Mouse (Mus musculus) left cerebral cortex, postnatal 4 days (tissue): ENCODE measurements around the gene Kcna7. TPM values are rescaled to one million over a fixed set of nuclear protein-coding genes. Genes with fewer than 3 reads are reported as not detected.
"Not testable (repeated sequence)": the region's sequence is repeated elsewhere in the genome, so short reads cannot be mapped to it uniquely, and the experiment has no call there.

Source experiments
- DNase-seq: peaks from one replicate; pipeline ENCODE4 v3.0.0-alpha.2; 2022
- intact Hi-C: fragments of 180-260 bp; cut with DNase I; formaldehyde crosslinking; loops from one replicate; pipeline ENCODE4 v1.15.1; 2025
- total RNA-seq, 2 experiments: library from RNA; stranded (reverse); gene quantifications; 2 replicates each; pipeline ENCODE4 v1.2.3; 2021

Kcna7 gene
- total RNA-seq, result under 1 TPM in 1 of 2 experiments, not detected in 1; 0.16 TPM

GRCm38 (mm10) chr7:45405091-45406075, at the start of gene Kcna7:
Kcna7 (plus strand) TSS chr7:45405653.
- DNase-seq, result peak; percentile 65
- intact Hi-C loops, result no loop called here

DNA sequence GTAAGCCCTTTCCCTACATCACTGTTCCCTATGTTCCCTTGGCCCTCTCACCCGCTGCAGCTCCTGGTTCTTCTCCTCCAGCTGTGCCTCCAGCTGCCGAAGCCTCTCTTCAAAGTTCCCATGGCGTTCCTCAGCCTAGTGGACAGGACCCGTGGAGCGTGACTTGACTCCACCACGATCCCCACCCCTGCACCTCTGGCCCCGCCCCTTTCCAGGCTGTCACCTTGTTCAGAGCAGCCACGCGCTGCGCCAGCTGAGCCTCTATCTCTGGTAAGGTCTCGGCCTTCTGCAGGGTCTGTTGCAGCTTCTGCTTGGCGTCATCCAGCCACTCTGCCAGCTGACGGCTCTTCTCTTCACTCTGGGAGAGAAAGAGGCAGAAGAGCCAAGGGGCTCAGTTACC, 49.4 kb upstream of the Kcna7 start:
- no peak for DNase-seq
- intact Hi-C loops, result no loop called here

DNA sequence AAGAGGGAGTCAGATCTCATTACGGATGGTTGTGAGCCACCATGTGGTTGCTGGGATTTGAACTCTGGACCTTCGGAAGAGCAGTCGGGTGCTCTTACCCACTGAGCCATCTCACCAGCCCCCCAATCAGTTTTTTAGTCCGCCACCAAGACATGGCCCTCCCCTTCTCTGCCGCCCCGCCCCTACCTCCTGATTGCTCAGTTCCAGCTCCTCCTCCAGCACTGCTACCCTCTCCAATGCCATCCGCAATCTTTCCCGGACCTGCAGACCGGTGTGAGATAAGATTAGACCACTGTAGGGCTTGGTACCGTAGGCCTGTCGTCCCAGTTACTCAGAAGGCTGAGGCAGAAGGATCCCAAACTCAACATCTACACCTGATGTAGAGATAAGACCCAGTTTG, 46.4 kb upstream of the Kcna7 start:
- DNase-seq, intact Hi-C loops: not testable (repeated sequence)

GRCm38 (mm10) chr7:45360404-45361125, 44.9 kb upstream of the Kcna7 start:
- no peak for DNase-seq

DNA sequence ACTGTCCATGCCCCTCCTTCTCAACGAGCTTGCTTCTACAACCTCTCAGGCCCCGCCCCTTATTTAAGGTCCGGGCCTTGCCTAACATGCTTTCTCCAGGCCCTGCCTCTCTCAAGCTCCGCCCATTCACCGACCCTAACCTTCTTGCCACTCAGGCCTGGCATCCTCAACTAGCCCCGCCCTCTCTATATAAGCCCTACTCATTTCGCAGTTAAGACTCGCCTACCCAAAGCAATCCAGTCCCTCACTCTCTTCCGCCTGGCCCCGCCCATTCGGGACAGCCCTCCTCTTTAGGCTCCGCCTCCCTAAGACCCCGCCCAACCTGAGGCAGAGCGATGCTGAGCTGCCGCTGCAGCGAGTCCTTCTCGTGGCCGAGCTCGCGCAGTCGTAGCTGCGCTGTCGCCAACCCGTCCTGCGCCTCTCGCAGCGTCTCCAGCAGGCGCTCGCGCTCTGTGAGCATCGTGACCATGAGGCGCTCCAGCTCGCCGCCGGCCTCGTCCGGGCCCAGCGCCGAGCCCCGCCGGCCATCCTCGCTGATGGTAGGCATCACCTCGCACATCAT, 44.1 kb upstream of the Kcna7 start:
- peak; percentile 91 for DNase-seq
- intact Hi-C loops, result no loop called here

More at GRCm38 (mm10) chr7:45360404-45361125, 44.9 kb upstream of the Kcna7 start:
- intact Hi-C loops, result no loop called here

DNA sequence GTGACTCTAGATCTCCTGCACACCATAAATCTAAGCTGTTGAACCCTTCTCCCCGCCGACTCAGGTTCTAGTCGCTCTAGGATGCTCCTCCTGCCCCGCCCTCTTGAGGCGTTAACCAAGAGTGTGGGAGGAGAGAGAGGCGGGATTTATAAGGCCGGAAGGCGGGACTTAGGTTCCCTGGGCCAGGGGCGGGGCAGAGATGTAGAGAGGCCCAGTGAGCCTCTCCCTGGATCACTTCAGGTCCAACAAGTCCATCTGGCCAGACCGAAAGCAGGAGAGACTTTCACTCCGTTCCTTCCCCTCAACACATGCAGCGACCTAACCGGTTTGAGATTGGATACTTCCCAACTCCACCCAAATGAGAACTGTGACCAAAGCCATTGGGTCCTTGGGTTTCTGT, 42.7 kb upstream of the Kcna7 start:
- peak; percentile 60 for DNase-seq
- intact Hi-C loops, result no loop called here

GRCm38 (mm10) chr7:45363983-45364382, 41.5 kb upstream of the Kcna7 start:
- DNase-seq, result no peak
- intact Hi-C loops, result no loop called here

DNA sequence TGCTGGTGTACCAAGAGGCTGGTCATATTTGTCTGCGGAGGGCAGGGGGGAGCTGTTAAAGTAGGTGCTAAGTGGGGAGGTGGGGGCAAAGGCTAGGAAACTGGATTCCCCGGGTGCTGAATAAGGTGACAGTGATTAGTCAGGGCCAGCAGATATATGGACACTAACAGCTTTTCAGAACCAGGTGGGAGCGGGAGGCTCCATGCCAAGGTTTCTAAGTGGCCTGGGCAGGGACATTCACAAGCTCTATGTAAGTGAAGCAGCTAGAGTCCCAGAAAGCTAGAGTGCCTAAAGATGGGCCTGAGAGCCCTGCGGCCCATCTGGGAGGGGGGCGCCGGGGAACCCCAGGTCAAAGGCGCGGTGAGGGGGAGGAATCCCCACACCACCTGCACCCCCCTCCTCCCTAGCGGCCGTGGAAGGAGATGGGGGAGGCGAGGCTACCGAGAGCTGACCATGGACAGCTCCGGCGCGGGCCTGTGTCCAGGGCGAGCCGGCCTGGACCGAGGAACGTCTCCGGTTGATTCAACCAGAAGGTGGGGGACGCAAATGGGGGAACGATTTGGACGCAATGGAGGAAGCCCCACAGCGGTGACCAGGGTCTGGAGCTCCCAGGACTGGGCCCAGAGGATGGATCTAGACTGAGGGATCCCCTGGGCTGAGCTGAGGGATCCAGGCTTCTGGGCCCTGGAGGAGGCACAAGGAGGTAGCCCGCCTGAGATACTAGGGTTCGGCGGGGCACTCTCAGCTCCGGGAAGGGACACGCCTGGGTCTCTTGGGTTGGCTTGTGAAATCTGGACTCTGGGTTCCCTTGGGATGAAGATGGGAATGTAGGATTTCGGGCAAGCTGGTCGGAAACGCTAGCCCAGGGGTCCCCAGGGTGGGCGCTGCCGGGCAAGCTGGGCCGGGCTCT, 39.5 kb upstream of the Kcna7 start:
- DNase-seq, result peak; percentile 45
- intact Hi-C loops, result no loop called here

DNA sequence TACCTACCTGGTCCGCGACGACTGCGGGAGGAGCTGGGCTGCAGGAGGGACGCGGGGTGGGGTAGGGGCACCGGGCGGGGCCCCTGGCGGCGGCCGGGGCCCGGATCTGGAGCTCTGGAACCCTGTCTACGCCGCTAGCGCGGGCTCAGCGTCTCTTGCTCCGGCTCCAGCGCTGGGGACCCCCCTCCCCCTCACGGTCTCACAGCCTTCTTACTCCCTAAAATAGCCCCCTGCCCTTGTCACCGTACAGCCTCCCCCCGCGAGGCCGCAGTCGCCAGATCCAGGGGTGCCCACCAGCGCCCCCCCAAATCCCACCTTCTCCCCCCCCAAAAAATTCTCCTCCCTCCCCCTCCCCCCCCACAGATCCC, 38.8 kb upstream of the Kcna7 start, which contains the start of gene Ppfia3:
Gene Ppfia3 (minus strand): TSS at position 368 of the 368 bp plus-strand sequence.
- DNase-seq, result no peak
- intact Hi-C loops, result no loop called here

DNA sequence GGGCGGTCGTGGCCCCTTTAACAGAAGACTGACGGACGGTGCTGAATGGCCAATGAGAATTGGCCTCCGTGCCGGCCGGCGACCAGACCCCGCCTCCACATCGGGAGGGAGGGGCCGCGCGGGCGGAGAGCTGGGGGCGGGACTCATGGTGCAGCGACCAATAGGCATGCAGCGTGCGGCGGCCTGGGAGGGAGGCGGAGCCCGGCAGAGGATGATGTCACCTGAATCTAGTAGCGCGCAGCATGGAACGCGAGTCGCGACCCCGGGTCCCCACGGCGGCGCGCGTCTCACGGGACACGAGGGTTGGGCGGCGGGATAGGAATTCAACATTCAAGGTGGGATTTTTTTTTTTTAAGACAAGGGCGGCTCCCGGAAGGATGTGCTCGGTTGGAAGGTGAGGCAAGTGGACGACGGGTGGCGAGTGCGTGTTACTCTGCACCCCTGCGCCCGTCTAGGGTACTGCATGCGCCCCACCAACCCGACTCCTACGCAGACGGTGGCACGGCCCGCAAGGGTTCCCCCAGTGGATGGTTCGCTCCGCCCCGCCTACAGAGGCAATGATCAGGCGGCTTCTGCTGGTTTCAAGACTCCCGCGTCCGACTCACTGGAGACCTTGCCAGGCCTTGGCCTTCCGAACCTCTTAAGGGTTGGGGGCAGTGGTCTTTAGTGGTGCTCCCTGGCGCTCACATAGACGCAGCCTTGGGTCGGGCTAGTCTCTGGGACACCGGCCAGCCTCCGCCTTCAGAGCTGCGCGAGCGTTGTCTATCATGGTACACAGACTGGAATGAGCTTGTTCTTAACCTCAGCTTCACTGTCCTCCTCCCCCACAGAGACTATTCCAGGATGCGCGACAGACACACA, 38.2 kb upstream of the Kcna7 start:
- intact Hi-C loops, result no loop called here

GRCm38 (mm10) chr7:45368178-45368577, 37.3 kb upstream of the Kcna7 start:
- intact Hi-C loops, result no loop called here
- no peak for DNase-seq

More for the DNA sequence above, 38.2 kb upstream of the Kcna7 start:
- peak; percentile 98 for DNase-seq

- intact Hi-C loops, result no loop called here
Measured at GRCm38 (mm10) chr7:45369022-45369745, 36.3 kb upstream of the Kcna7 start.

DNA sequence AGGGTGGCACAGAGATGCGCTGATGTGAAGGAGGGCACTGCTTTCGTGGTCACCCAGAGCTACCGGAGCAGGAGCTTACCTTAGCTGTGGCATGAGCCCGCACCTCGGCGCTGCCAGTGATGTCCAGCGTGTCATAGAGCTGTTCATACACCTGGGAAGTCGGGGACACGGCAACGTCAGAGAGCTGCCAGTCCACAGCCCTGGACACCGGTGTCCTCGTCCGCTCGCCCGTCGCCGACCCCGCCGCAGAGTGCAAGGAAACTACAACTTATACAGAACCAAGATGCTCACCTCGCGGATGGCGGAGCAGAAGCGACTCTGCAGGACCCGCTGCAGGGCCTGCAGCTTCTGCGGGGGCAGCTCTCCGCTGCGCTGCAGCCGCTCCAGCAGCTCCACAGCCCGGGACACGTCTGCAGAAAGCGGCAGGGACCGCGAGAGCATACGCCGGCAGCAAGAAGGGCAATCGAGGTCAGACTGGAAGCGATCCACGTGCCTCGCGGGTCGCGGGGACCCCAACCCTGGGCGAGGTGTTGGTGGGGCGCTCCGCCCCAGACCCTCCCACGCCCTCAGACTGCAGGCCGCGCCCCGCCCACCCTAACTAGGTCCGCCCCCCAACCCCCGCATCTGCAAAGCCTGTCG, 35.5 kb upstream of the Kcna7 start:
- intact Hi-C loops, result no loop called here
- DNase-seq, result no peak

More at GRCm38 (mm10) chr7:45369022-45369745, 36.3 kb upstream of the Kcna7 start:
- no peak for DNase-seq

- intact Hi-C loops, result no loop called here
Measured at GRCm38 (mm10) chr7:45370475-45371311, 34.8 kb upstream of the Kcna7 start, which contains the start of gene Lin7b. Lin7b (minus strand) TSS chr7:45370583.

DNA sequence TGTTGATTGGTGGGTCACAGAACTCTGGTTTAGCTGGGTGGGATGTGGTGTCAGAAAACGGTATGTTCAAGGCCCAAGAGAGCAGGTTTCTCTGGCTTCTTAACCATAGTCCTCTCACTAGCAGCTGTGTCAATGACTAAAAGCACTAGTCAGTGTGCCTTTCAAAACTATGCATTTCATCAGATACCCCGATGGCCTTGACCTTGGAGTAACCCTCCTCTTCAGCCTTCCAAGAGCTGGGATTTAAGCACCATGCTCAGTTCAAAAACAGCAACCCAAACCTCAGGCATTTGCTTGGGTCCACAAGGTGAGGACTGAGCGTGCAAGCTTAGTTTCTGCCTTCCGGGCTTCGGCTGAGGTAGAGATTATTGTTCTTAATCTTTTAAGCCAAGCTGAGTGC, 33.1 kb upstream of the Kcna7 start:
- intact Hi-C loops, result no loop called here

More at GRCm38 (mm10) chr7:45370475-45371311, 34.8 kb upstream of the Kcna7 start, which contains the start of gene Lin7b:
- peak; percentile 87 for DNase-seq

DNA sequence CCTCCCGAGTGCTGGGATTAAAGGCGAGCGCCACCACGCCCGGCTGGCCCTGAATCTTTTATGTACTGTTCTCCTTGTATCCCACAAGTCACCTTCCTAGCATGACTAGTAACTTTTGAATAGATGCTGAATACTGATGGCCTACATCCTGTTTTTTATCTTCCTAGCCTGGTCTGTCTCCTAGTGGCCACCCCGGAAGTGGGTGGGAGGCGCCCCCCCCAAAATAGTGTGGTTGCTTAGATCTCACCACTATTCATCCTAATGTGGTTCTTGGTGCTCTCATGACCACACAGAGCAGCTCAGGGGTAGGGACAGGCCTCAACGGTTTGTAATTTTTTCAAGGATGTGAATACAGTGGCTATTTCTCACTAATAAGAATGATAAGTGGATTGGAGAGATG, 30.8 kb upstream of the Kcna7 start:
- intact Hi-C loops, result no loop called here
- no peak for DNase-seq

More for the DNA sequence above, 33.1 kb upstream of the Kcna7 start:
- DNase-seq, result no peak

DNA sequence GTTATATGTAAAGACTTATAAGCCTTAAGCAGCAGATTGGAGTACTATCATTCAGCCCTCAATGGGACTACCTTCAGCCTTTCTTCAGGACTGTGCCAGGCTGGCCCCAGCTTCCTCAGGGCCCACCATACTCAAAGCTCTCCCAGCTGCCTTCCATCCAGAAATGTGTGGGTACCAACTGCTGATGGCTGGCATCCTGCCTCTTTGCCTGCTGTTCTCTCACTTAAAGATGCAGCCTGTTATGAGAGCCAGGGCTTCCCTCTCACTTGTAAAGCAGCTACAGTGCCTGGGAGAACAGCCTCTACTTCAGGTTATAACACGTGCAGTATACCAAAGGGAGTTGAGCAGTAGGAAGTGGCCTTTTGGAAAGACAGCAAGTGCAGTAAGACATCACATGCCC, 29.4 kb upstream of the Kcna7 start:
- no peak for DNase-seq

More for the DNA sequence above, 29.4 kb upstream of the Kcna7 start:
- intact Hi-C loops, result no loop called here
